Mouse (Mus musculus) neural tube, embryonic 14.5 days (tissue): ENCODE results near the gene Retsat. TPM values are rescaled to one million over a fixed set of nuclear protein-coding genes. Genes with fewer than 3 reads are reported as not detected.
A peak's percentile ranks its signal among the peaks of the same experiment; 100 is the strongest.

Experiments used
- ATAC-seq: fragments of 200-750 bp; cut with Nextera tagmentation; 2 replicates; pipeline ENCODE4 v1.8.0; 2017; ENCODE audit warnings: low read depth, mild to moderate bottlenecking, moderate TSS enrichment, moderate library complexity
- H3K27ac ChIP-seq: fragments of 300-500 bp; sonication (generic); 2 replicates; pipeline ENCODE4 v1.5.1; 2014; ENCODE audit warnings: low read depth, mild to moderate bottlenecking, control low read depth, low read length, moderate library complexity, mixed read lengths
- H3K27me3 ChIP-seq: fragments of 300-500 bp; sonication (generic); 2 replicates; pipeline ENCODE4 v1.6.1; 2014; ENCODE audit warnings: low read length; ENCODE audit not compliant: control insufficient read depth, insufficient read depth
- H3K36me3 ChIP-seq: fragments of 300-500 bp; sonication (generic); 2 replicates; pipeline ENCODE4 v1.6.1; 2014; ENCODE audit warnings: low read length, mixed read lengths; ENCODE audit not compliant: control insufficient read depth, insufficient read depth
- H3K4me1 ChIP-seq: fragments of 300-500 bp; sonication (generic); 2 replicates; pipeline ENCODE4 v1.6.1; 2014; ENCODE audit warnings: low read length; ENCODE audit not compliant: control insufficient read depth, insufficient read depth
- H3K4me2 ChIP-seq: fragments of 300-500 bp; sonication (generic); 2 replicates; pipeline ENCODE4 v1.6.1; 2014; ENCODE audit warnings: mild to moderate bottlenecking, low read depth, low read length, control low read depth
- H3K4me3 ChIP-seq: fragments of 300-500 bp; sonication (generic); 2 replicates; pipeline ENCODE4 v1.5.1; 2014; ENCODE audit warnings: low read depth, low read length, control low read depth, mixed read lengths
- H3K9ac ChIP-seq: fragments of 300-500 bp; sonication (generic); replicated peaks from 2 replicates; pipeline ENCODE4 v1.6.1; 2014; ENCODE audit warnings: low read depth, mild to moderate bottlenecking, control low read depth, low read length, mixed read lengths
- H3K9me3 ChIP-seq: fragments of 300-500 bp; sonication (generic); 2 replicates; pipeline ENCODE4 v1.6.1; 2016; ENCODE audit warnings: low read length; ENCODE audit not compliant: control insufficient read depth
- WGBS: fragments of 180-500 bp; shearing (Covaris S2); extraction: QIAGEN DNeasy Blood & Tissue Kit; methylation state at CpG from one replicate; pipeline ENCODE4 v1.1.7; 2014; 5-methylcytosine and 5-hydroxymethylcytosine counted together
- polyA plus RNA-seq: library from polyadenylated mRNA; unstranded; fragments of >200 nt; fragmentation: Nextera tagmentation; extraction: Ambion mirVana; gene quantifications from 2 replicates; pipeline ENCODE4 v1.2.1, GENCODE M21; 2014

Retsat gene
- polyA plus RNA-seq, 1 experiment from 2014 or later: 3.9 TPM

- Histone ChIP-seq H3K27me3 (no peaks in the 10 kb centered on the region), H3K9me3 (no peaks in the 10 kb centered on the region), H3K36me3 (no peaks in the 10 kb centered on the region), H3K27ac (peak overlapping the region; percentile 16; the same call in 1 of the 2 replicates), H3K4me3 (peak overlapping the region; percentile 48), H3K4me1 (peaks cover 10% of the 10 kb centered on the region), H3K4me2 (peak overlapping the region; percentile 75), H3K9ac (0 out of 2 replicates have a peak overlapping the region, but pooled peaks have one; percentile 2)
- 49% methylated on average over 12 of the region's 12 CpGs for WGBS
- ATAC-seq: peak; percentile 29
These were observed 699 bp downstream of the Retsat start for GRCm38 (mm10) chr6:72598791-72599557.

DNA sequence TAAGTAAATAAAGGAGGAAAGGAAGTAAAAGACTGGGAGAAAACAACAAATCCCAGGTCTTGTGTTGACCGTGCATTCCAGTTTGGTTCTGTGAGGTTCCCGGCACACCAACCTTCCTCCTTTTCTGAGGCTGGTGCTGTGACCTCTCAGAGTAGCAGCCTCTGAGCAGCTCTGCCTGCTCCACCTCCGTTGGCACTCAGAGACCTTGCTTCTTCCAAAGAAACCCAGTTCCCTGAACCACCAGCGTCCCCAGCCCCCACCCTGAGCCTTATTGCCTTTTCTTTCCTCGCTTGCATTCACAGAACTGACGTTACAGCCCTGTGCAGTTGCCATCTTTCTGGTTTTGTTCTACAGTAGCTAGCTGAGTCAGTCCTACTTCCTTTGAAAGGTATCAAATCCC is 1.9 kb downstream of the Retsat start:
- peaks cover 10% of the 10 kb centered on the region for H3K4me1 ChIP-seq
- H3K27ac ChIP-seq: no peak overlapping the region
- H3K4me2 ChIP-seq: no peak overlapping the region
- no peaks in the 10 kb centered on the region for H3K36me3 ChIP-seq
- H3K27me3 ChIP-seq: no peaks in the 10 kb centered on the region
- 80% methylated on average over 6 of the region's 6 CpGs for WGBS
- no peak for ATAC-seq
- no peak overlapping the region for H3K9ac ChIP-seq
- no peak overlapping the region for H3K4me3 ChIP-seq
- no peaks in the 10 kb centered on the region for H3K9me3 ChIP-seq

DNA sequence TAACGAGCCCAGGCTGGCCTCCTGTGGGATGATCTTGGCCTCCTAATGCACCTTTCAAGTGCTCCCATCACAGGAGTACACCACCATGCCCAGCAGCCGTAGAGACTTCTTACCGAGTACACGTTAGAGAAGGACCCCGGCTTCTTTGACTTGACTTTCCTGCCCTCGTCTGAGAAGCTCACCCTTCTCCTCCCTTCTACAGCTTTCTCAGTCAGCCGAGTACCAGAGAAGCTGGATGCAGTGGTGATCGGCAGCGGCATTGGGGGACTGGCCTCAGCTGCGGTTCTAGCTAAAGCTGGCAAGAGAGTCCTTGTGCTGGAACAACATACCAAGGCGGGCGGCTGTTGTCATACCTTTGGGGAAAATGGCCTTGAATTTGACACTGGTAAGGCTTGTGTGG is 2.5 kb downstream of the Retsat start:
- Histone ChIP-seq H3K4me2 (no peak overlapping the region), H3K27ac (no peak overlapping the region), H3K36me3 (no peaks in the 10 kb centered on the region), H3K27me3 (no peaks in the 10 kb centered on the region), H3K9ac (no peak overlapping the region), H3K4me3 (no peak overlapping the region), H3K4me1 (peaks cover 10% of the 10 kb centered on the region), H3K9me3 (no peaks in the 10 kb centered on the region)
- WGBS: 93% methylated on average over 12 of the region's 12 CpGs
- no peak for ATAC-seq

DNA sequence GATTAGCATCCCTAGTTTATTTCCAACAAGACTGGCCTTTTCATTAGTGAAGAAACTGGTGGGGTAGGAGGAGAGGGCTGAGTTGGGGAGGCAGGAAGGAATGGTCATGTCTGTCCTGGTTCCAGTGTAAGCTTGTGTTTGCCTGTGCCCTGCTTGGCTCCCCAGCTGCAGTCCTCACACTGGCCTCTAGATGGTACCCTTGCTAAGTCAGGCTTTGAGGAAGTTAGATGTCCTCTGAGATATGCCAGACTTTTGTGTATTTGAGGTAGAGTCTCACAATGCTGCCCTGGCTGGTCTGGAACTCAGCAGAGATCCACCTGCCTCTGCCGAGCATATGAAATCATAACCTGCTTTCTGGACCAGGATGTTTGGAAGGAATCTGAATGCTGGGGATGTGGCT is 3.5 kb downstream of the Retsat start:
- no peak for ATAC-seq
- peaks cover 5% of the 10 kb centered on the region; the same call in 1 of the 2 replicates for H3K36me3 ChIP-seq
- WGBS: 68% methylated on average over 1 of the region's 1 CpGs

DNA sequence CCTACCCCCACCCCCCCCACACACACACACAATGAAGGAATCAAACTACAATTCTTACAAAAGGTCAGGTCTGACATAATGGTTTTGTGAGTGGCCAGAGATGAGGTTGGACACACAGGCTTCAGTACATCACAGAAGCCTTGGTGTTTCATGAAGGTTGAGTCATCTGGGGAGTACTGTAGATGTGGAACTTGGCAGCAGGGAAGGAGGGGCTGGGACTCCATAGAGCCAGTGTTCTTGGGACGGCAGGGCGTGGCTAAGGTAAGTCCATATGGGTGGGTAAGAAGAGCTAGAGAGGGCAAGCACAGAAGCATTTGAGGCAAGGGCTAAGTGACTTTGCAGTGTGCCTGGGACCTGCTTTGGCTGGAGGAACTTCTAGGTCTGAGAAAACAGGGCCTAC is 5.8 kb downstream of the Retsat start:
- H3K4me2 ChIP-seq: no peak overlapping the region
- no peaks in the 10 kb centered on the region for H3K9me3 ChIP-seq
- WGBS: 98% methylated on average over 2 of the region's 2 CpGs
- H3K27me3 ChIP-seq: no peaks in the 10 kb centered on the region
- no peak overlapping the region for H3K4me3 ChIP-seq
- no peak for ATAC-seq
- no peaks in the 10 kb centered on the region for H3K4me1 ChIP-seq
- no peak overlapping the region for H3K9ac ChIP-seq
- H3K36me3 ChIP-seq: peaks cover 16% of the 10 kb centered on the region
- no peak overlapping the region for H3K27ac ChIP-seq

More for the DNA sequence above, 3.5 kb downstream of the Retsat start:
- H3K27ac ChIP-seq: no peak overlapping the region
- H3K9me3 ChIP-seq: no peaks in the 10 kb centered on the region
- H3K4me3 ChIP-seq: no peak overlapping the region
- H3K9ac ChIP-seq: no peak overlapping the region
- peaks cover 10% of the 10 kb centered on the region for H3K4me1 ChIP-seq
- no peaks in the 10 kb centered on the region for H3K27me3 ChIP-seq
- no peak overlapping the region for H3K4me2 ChIP-seq

GRCm38 (mm10) chr6:72607060-72607459 is 8.8 kb downstream of the Retsat start:
- no peak overlapping the region for H3K4me2 ChIP-seq
- WGBS: 93% methylated on average over 4 of the region's 4 CpGs
- H3K27ac ChIP-seq: no peak overlapping the region
- H3K9me3 ChIP-seq: no peaks in the 10 kb centered on the region
- H3K9ac ChIP-seq: no peak overlapping the region
- H3K4me1 ChIP-seq: no peaks in the 10 kb centered on the region
- no peak overlapping the region for H3K4me3 ChIP-seq
- ATAC-seq: no peak
- no peaks in the 10 kb centered on the region for H3K27me3 ChIP-seq
- peaks cover 24% of the 10 kb centered on the region for H3K36me3 ChIP-seq

DNA sequence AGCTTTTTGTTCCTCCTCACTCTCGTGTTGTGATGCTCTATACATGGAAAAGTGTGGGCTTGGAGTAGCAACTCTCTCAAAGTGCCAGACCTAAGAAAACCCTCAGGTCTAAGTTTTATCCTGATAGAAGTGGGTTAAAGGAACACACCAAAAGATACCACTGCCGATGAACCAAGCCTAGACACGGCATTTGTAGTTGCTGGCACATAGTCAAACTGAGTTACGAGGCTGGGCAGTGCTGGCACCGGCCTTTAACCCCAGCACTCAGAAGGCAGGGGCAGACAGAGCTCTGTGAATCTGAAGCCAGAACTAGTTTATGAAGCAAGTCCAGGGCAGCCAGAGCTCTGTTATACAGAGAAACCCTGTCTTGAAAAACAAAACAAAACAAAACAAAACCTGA is 9.4 kb downstream of the Retsat start:
- 83% methylated on average over 5 of the region's 5 CpGs for WGBS
- Histone ChIP-seq H3K4me2 (no peak overlapping the region), H3K27me3 (no peaks in the 10 kb centered on the region), H3K9ac (no peak overlapping the region), H3K4me1 (no peaks in the 10 kb centered on the region), H3K4me3 (no peak overlapping the region), H3K27ac (no peak overlapping the region), H3K9me3 (no peaks in the 10 kb centered on the region), H3K36me3 (peaks cover 24% of the 10 kb centered on the region)
- no peak for ATAC-seq

DNA sequence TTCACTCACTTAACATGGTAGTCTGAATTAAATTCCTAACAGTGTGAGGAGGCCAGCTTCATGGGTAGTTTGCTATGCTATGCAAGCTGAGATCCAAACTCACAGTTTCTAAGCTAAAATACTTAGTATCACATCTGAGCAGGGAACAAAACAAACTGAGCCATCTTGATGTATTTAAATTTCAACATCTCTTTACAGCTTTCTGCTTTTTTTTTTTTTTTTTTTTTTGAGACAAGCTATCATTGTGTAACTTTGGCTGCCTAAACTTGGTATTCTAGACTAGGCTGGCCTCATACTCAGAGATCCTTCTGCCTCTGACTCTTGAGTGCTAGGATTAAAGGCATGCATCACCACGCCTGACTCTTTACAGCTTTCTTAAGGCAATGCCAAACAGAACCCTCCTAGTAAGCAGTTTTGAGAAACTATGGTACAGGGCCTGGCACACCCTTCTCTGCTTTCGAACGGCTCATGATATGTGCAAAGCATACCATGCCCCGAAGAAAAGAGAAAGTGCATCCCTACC is 10.4 kb downstream of the Retsat start:
- ATAC-seq: no peak
- Histone ChIP-seq H3K4me2 (no peak overlapping the region), H3K9ac (no peak overlapping the region), H3K27me3 (no peaks in the 10 kb centered on the region), H3K27ac (no peak overlapping the region), H3K36me3 (peaks cover 24% of the 10 kb centered on the region), H3K4me3 (no peak overlapping the region), H3K4me1 (no peaks in the 10 kb centered on the region), H3K9me3 (no peaks in the 10 kb centered on the region)
- WGBS: 93% methylated on average over 4 of the region's 4 CpGs

- no peak overlapping the region for H3K27ac ChIP-seq
- H3K4me3 ChIP-seq: no peak overlapping the region
- no peaks in the 10 kb centered on the region for H3K27me3 ChIP-seq
- peaks cover 14% of the 10 kb centered on the region for H3K4me1 ChIP-seq
- peaks cover 24% of the 10 kb centered on the region for H3K36me3 ChIP-seq
- no peaks in the 10 kb centered on the region for H3K9me3 ChIP-seq
- no peak overlapping the region for H3K9ac ChIP-seq
- no peak overlapping the region for H3K4me2 ChIP-seq
- WGBS: 82% methylated on average over 4 of the region's 4 CpGs
- no peak for ATAC-seq
These were observed 12.0 kb downstream of the Retsat start for GRCm38 (mm10) chr6:72610261-72610660.
